Mouse (Mus musculus) midbrain, postnatal 0 days (tissue): ENCODE measurements around the gene Kng1. TPM values are rescaled to one million over a fixed set of nuclear protein-coding genes. Genes with fewer than 3 reads are reported as not detected.

ENCODE experiments used
- ATAC-seq: fragments of 200-750 bp; cut with Nextera tagmentation; 2 replicates; pipeline ENCODE4 v1.8.0; 2017; ENCODE audit warnings: moderate number of reproducible peaks, mild to moderate bottlenecking, moderate TSS enrichment, moderate library complexity; ENCODE audit not compliant: low FRiP score
- DNase-seq: peaks from one replicate; pipeline ENCODE4 v3.0.0-alpha.2; 2015; ENCODE audit warnings: low spot score
- H3K27ac ChIP-seq: fragments of 300-500 bp; sonication (generic); 2 replicates; pipeline ENCODE4 v1.5.1; 2014; ENCODE audit warnings: low read depth, mild to moderate bottlenecking, low read length, mixed read lengths
- H3K27me3 ChIP-seq: fragments of 300-500 bp; sonication (generic); 2 replicates; pipeline ENCODE4 v1.6.1; 2014; ENCODE audit warnings: low read length, control low read depth, mixed read lengths; ENCODE audit not compliant: insufficient read depth
- H3K36me3 ChIP-seq: fragments of 300-500 bp; sonication (generic); 2 replicates; pipeline ENCODE4 v1.6.1; 2014; ENCODE audit warnings: low read length, control low read depth, mixed read lengths; ENCODE audit not compliant: insufficient read depth
- H3K4me1 ChIP-seq: fragments of 300-500 bp; sonication (generic); 2 replicates; pipeline ENCODE4 v1.6.1; 2014; ENCODE audit warnings: mild to moderate bottlenecking, control low read depth, antibody characterized with exemption, low read length, mixed read lengths; ENCODE audit not compliant: insufficient read depth
- H3K4me2 ChIP-seq: fragments of 300-500 bp; sonication (generic); 2 replicates; pipeline ENCODE4 v1.6.1; 2014; ENCODE audit warnings: low read depth, mild to moderate bottlenecking, low read length, mixed read lengths; ENCODE audit not compliant: poor library complexity, severe bottlenecking
- H3K4me3 ChIP-seq: fragments of 300-500 bp; sonication (generic); 2 replicates; pipeline ENCODE4 v1.5.1; 2014; ENCODE audit warnings: low read depth, mild to moderate bottlenecking, low read length, moderate library complexity
- H3K9ac ChIP-seq: fragments of 300-500 bp; sonication (generic); replicated peaks from 2 replicates; pipeline ENCODE4 v1.6.1; 2014; ENCODE audit warnings: mild to moderate bottlenecking, low read length, moderate library complexity, mixed read lengths; ENCODE audit not compliant: poor library complexity, severe bottlenecking
- H3K9me3 ChIP-seq: fragments of 300-500 bp; sonication (generic); 2 replicates; pipeline ENCODE4 v1.6.1; 2016; ENCODE audit warnings: low read length, control low read depth
- CTCF ChIP-seq: IDR thresholded peaks from 2 replicates; pipeline ENCODE4 v1.5.1; 2016; ENCODE audit warnings: antibody characterized with exemption, mild to moderate bottlenecking
- WGBS: fragments of 180-500 bp; shearing (Covaris S2); extraction: QIAGEN DNeasy Blood & Tissue Kit; methylation state at CpG from one replicate; pipeline ENCODE4 v1.1.7; 2014; 5-methylcytosine and 5-hydroxymethylcytosine counted together
- microRNA-seq: library from miRNA; unstranded; fragments of <30 nt; microRNA quantifications from one replicate; pipeline ENCODE4, GENCODE M21; 2016; ENCODE audit warnings: borderline number of aligned reads
- polyA plus RNA-seq: library from polyadenylated mRNA; unstranded; fragments of >200 nt; fragmentation: Nextera tagmentation; extraction: Ambion mirVana; gene quantifications from 2 replicates; pipeline ENCODE4 v1.2.1, GENCODE M21; 2015
- total RNA-seq: library from RNA; depleted of rRNA; stranded (reverse); fragments of >200 nt; gene quantifications from 2 replicates; pipeline ENCODE4 v1.2.3, GENCODE M21; 2014; rRNA removed

The Kng1 gene
- total and polyA plus RNA-seq, 2 experiments from 2014 or later, result not detected

- Histone ChIP-seq H3K36me3 (no peaks in the 10 kb centered on the region), H3K27me3 (no peaks in the 10 kb centered on the region), H3K4me3 (peak overlapping the region; percentile 69), H3K4me2 (peak overlapping the region; percentile 89), H3K9ac (peak overlapping the region; percentile 90), H3K9me3 (no peaks in the 10 kb centered on the region), H3K27ac (peak overlapping the region; percentile 99), H3K4me1 (peaks cover 8% of the 10 kb centered on the region; the same call in 1 of the 2 replicates)
- DNase-seq (no peak), ATAC-seq (no peak)
- TF ChIP-seq CTCF, result no peak
- WGBS, result 1% methylated on average over 4 of the region's 4 CpGs
Observed at GRCm38 (mm10) chr16:23127311-23127672, 69.6 kb downstream of the Kng1 start.

GRCm38 (mm10) chr16:23127673-23128375 is 70.2 kb downstream of the Kng1 start, which contains the start of gene Rfc4:
Gene Rfc4 (minus strand): TSS chr16:23127737.
- under 1% methylated on average over 51 of the region's 51 CpGs for WGBS
- Histone ChIP-seq H3K9me3 (no peaks in the 10 kb centered on the region), H3K4me2 (peak within 1 kb of the TSS; percentile 89), H3K9ac (peak within 1 kb of the TSS; percentile 90), H3K4me1 (peaks cover 8% of the 10 kb centered on the region; the same call in 1 of the 2 replicates), H3K27me3 (no peaks in the 10 kb centered on the region), H3K36me3 (no peaks in the 10 kb centered on the region), H3K4me3 (peak within 1 kb of the TSS; percentile 69), H3K27ac (peak within 1 kb of the TSS; percentile 99)
- DNase-seq (peak; percentile 94), ATAC-seq (peak; percentile 96)
- peak; percentile 70 for TF ChIP-seq CTCF

GRCm38 (mm10) chr16:23130303-23130702 is 72.6 kb downstream of the Kng1 start:
- no peaks in the 10 kb centered on the region for H3K9me3 ChIP-seq
- no peak for TF ChIP-seq CTCF
- H3K27ac ChIP-seq, result no peak overlapping the region
- WGBS, result 91% methylated on average over 3 of the region's 3 CpGs
- DNase-seq, result no peak
- ATAC-seq, result no peak
- no peak overlapping the region; the same call in 1 of the 2 replicates for H3K9ac ChIP-seq
- H3K4me3 ChIP-seq, result no peak overlapping the region
- H3K36me3 ChIP-seq, result no peaks in the 10 kb centered on the region
- H3K4me2 ChIP-seq, result no peak overlapping the region
- peaks cover 8% of the 10 kb centered on the region; the same call in 1 of the 2 replicates for H3K4me1 ChIP-seq
- H3K27me3 ChIP-seq, result no peaks in the 10 kb centered on the region

Small RNAs within 50 kb of the gene (microRNA-seq; reads per million reads assigned to microRNA genes)
- not detected for gene Gm49346

Other genes starting within 250 kb of the Kng1 start
- not detected in 2 replicates for gene Crygs, start 246.3 kb upstream of the Kng1 start, total RNA-seq
- gene Crygs, start 246.3 kb upstream of the Kng1 start, polyA plus RNA-seq, result 0.45 TPM in 1 of 2 replicates, not detected in the other
- 16.2 and 19.1 TPM in 2 replicates for gene Tbccd1, start 200.2 kb upstream of the Kng1 start, total RNA-seq
- 14.5 and 15.9 TPM in 2 replicates for gene Tbccd1, start 200.2 kb upstream of the Kng1 start, polyA plus RNA-seq
- gene Dnajb11, start 200.0 kb upstream of the Kng1 start, total RNA-seq, result 58.7 and 63.0 TPM in 2 replicates
- 88.4 and 89.9 TPM in 2 replicates for gene Dnajb11, start 200.0 kb upstream of the Kng1 start, polyA plus RNA-seq
- gene Ahsg, start 166.6 kb upstream of the Kng1 start, total RNA-seq, result 0.14 TPM in 1 of 2 replicates, not detected in the other
- gene Ahsg, start 166.6 kb upstream of the Kng1 start, polyA plus RNA-seq, result 0.36 TPM in 1 of 2 replicates, not detected in the other
- gene Fetub, start 139.5 kb upstream of the Kng1 start, total RNA-seq, result not detected in 2 replicates
- gene Fetub, start 139.5 kb upstream of the Kng1 start, polyA plus RNA-seq, result 0.33 TPM in 1 of 2 replicates, not detected in the other
- not detected in 2 replicates for gene Hrg, start 106.8 kb upstream of the Kng1 start, total RNA-seq
- not detected in 2 replicates for gene Hrg, start 106.8 kb upstream of the Kng1 start, polyA plus RNA-seq
- not detected in 2 replicates for gene Kng2, start 28.4 kb upstream of the Kng1 start, total RNA-seq
- not detected in 2 replicates for gene Kng2, start 28.4 kb upstream of the Kng1 start, polyA plus RNA-seq
- gene Eif4a2, start 49.6 kb downstream of the Kng1 start, total RNA-seq, result 647 and 778 TPM in 2 replicates
- gene Eif4a2, start 49.6 kb downstream of the Kng1 start, polyA plus RNA-seq, result 291 and 295 TPM in 2 replicates
- 8.6 and 10.0 TPM in 2 replicates for gene Rfc4, start 69.9 kb downstream of the Kng1 start, total RNA-seq
- 20.4 and 22.6 TPM in 2 replicates for gene Rfc4, start 69.9 kb downstream of the Kng1 start, polyA plus RNA-seq
- gene Adipoq, start 88.7 kb downstream of the Kng1 start, total RNA-seq, result not detected in 2 replicates
- not detected in 2 replicates for gene Adipoq, start 88.7 kb downstream of the Kng1 start, polyA plus RNA-seq
- 17.7 and 20.6 TPM in 2 replicates for gene St6gal1, start 166.9 kb downstream of the Kng1 start, total RNA-seq
- 8.5 and 12.0 TPM in 2 replicates for gene St6gal1, start 166.9 kb downstream of the Kng1 start, polyA plus RNA-seq